Mouse (Mus musculus) embryo, embryonic 9.5 days (tissue): Measurements from ENCODE around the gene Map4k1.
A peak's percentile ranks its signal among the peaks of the same experiment; 100 is the strongest.

ENCODE experiments used
- DNase-seq: peaks from one replicate; pipeline ENCODE4 v3.0.0-alpha.2; 2017; ENCODE audit errors: extremely low spot score

Gene Map4k1

DNA sequence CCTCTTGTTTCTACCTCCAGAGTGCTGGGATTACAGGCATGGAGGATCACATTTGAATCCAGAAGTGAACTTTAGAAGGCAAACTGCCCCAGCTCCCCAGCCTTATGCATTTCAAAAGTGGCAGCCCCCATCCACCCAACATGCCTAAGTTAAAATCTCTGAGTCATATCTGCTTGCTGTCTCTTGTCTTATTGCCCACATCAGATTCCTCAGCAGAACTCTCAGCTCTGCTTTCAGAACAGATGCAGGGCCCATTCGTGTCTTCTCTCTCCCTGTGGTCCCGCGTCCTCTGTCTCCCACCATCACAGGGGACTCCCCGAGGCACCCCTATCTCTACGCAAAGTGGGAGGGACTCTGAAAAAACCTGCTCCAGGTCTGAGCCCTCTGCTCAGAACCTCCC is 44.3 kb downstream of the Map4k1 start:
- DNase-seq, result no peak

DNA sequence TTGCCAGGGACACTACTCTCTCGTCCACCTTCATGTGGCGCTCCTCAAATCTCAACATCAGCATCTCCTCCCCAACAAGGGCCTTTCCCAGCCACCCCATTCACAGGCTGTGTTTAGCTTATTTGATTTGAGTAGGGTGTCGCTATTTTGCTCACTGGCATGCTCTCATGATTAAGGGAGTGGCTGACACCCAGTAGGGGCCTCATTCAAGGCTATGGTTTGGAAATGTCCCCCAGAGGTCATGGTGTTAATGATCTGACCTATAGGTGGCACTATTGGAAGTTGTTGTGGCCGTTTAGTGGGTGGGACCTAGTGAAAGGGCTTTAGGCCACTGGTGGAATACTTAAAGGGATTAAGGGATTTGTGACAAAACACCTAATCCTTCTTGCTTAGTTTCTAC is 45.0 kb downstream of the Map4k1 start:
- no peak for DNase-seq

DNA sequence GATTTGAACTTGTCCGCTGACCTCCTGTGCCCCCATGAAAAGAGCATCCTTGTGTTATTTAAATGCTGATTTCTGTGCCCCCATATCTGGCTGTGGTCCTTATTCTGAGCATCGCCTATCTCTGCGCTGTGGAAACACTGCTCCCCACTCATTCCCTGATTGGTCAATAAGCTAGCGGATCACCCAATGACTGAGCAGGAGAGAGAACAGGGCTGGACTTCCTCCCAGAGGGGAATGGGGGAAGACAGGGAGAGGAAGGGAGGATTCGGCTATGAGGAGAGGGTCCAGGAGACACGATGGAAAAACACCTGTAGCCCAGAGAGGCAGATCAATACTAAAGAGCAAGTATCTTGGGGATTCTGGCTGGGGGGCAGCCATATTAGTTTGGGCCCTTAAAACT is 46.9 kb downstream of the Map4k1 start:
- DNase-seq, result no peak

- no peak for DNase-seq
Measured at GRCm38 (mm10) chr7:29029690-29030656, 48.1 kb downstream of the Map4k1 start.

GRCm38 (mm10) chr7:29031641-29032040 is 49.8 kb downstream of the Map4k1 start:
- no peak for DNase-seq

DNA sequence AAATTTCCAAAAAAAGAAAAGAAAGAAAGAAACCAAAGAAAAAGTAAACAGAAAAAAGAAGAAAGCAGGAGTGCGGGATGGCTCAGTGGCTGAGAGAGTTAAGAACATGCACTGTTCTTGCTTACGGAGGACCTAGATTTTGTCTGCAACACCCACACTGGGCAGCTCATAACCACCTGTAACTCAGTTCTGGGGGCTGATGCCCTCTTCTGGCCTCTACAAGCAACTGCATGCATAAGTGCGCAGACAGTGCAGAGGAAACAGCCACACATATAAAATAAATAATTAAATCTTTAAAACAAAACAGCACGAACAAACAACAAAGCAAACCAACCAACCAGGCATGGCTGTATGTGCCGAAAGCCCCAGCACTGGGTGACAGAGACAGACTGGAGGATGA is 50.8 kb downstream of the Map4k1 start:
- no peak for DNase-seq

DNA sequence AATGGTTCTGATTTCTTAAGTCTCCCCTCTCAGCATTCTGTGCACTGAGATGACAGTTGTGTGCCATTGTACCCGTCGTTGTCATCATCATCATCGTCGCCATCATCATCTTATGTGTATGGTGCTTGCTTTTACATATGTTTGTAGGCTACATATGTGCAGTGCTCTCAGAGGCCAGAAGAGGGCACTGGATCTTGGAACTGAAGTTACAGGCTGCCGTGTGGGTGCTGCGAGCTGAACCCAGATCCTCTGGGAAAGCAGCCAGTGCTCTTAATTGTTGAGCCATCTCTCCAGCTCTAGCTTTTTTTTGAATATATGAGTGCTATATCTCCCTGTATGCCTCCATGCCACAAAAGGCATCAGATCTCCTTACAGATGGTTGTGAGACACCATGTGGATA is 55.4 kb downstream of the Map4k1 start:
- DNase-seq, result no peak

GRCm38 (mm10) chr7:29039604-29039984 is 57.7 kb downstream of the Map4k1 start:
- DNase-seq, result peak; percentile 92

- peak; percentile 82 for DNase-seq
Measured at GRCm38 (mm10) chr7:29039985-29040661, 58.3 kb downstream of the Map4k1 start.

- no peak for DNase-seq
Measured at GRCm38 (mm10) chr7:29041194-29041593, 59.3 kb downstream of the Map4k1 start.

GRCm38 (mm10) chr7:29043016-29043673 is 61.3 kb downstream of the Map4k1 start:
- no peak for DNase-seq

DNA sequence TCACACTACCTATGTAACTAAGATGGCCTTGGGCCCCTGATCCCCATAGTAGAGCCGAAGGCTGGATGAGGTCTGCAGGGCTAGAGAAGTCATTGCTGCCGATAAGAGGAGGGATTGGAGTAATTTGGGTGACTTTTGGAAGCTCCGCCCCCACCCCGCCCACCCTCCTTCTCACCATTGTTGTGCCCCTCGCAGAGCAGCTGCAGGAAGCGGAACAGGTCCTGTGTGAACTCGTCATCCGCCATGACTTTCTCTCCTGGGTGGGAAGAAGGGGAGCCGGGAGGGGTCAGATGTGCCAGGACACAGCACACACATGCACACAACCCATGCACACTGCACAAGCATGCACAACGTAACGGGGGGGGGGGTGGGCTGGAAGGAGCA is 61.8 kb downstream of the Map4k1 start:
- DNase-seq, result no peak

- DNase-seq, result peak; percentile 19
Measured at GRCm38 (mm10) chr7:29044302-29044701, 62.5 kb downstream of the Map4k1 start.

DNA sequence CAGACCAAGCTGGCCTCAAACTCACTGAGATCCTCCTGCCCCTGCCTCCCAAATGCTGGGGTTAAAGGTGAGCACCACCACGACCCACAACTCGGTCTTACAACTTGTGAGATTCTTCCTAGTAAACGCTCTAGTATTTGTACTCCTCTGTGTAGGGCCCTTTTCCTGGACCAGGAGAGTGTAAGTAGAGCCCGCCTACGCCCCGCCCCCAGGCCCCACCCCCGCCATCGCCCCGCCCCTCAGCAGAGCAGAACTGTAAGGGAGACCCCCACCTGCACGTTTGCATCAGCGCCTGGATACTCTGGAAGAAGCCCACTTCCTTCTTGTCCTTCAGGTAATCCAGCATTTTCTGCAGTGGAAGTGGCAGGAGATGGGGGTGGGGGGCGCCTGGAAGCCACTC is 64.7 kb downstream of the Map4k1 start:
- DNase-seq, result peak; percentile 38

- no peak for DNase-seq
Measured at GRCm38 (mm10) chr7:29048070-29048469, 66.2 kb downstream of the Map4k1 start.

DNA sequence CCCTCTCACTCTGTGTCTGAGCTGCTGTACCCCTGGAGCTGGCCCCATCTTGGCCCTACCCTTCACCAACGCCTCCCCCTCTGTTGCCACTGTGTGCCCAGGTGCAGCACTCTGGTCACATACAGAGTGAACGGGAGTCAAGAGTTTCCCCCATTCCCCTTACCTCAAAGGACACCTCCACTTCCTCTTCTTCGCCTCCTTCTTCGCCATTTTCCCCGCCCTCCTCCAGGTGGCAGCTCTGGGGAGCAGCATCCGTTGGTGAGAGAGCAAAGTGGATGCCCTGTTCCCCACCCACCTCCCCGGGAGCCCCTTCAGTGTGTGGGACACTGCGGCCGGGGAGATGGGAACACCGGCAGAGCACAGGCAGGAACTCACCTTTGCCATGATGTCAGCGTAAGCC is 66.8 kb downstream of the Map4k1 start:
- no peak for DNase-seq

DNA sequence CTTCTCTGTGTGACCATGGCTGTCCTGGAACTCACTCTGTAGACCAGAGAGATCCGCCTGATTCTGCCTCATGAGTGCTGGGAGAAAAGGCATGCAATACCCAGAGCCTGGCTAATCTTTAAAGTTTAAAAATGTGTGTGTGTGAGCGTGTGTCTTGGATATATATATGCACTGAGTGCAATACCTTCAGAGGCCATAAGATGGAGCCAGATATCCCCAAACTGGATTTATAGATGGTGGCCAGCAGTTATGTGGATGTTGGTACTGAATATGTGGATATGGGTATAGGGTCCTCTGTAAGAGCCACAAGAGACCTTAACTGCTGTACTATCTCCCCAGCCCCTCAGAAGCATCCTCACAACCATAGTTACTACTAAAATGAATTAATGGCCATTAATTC is 68.9 kb downstream of the Map4k1 start:
- DNase-seq, result peak; percentile 39

GRCm38 (mm10) chr7:29052821-29053220 is 71.0 kb downstream of the Map4k1 start:
- no peak for DNase-seq
